Mouse (Mus musculus) c-Kit-positive CD71-positive TER-119-negative erythroid progenitor cells, embryonic 14.5 days (primary cell): ENCODE data around the gene Asb12.
"Not testable (repeated sequence)": the region's sequence is repeated elsewhere in the genome, so short reads cannot be mapped to it uniquely, and the experiment has no call there.

Experiments used
- DNase-seq: peaks from one replicate; pipeline ENCODE4 v3.0.0-alpha.2; 2013; ENCODE audit warnings: low read depth

The Asb12 gene

GRCm38 (mm10) chrX:95557887-95558286, at the start of gene Asb12, which contains the start of gene Pfn5:
Asb12 (minus strand) TSS chrX:95557987.
Pfn5 (plus strand) TSS chrX:95558104.
- DNase-seq, result no peak

GRCm38 (mm10) chrX:95600609-95601008, 42.8 kb upstream of the Asb12 start:
- no peak for DNase-seq

GRCm38 (mm10) chrX:95554321-95554720, 3.5 kb downstream of the Asb12 start:
- no peak for DNase-seq

GRCm38 (mm10) chrX:95535493-95535892, 22.3 kb downstream of the Asb12 start:
- DNase-seq, result not testable (repeated sequence)

- DNase-seq, result no peak
Observed at GRCm38 (mm10) chrX:95525166-95525565, 32.6 kb downstream of the Asb12 start.

GRCm38 (mm10) chrX:95523883-95524282, 33.9 kb downstream of the Asb12 start:
- DNase-seq, result no peak

- DNase-seq, result no peak
Observed at GRCm38 (mm10) chrX:95457166-95457565, 100.6 kb downstream of the Asb12 start.

GRCm38 (mm10) chrX:95445866-95446265, 111.9 kb downstream of the Asb12 start:
- no peak for DNase-seq

- no peak for DNase-seq
Observed at GRCm38 (mm10) chrX:95445141-95445540, 112.6 kb downstream of the Asb12 start.

- DNase-seq, result peak; percentile 77
Observed at GRCm38 (mm10) chrX:95444776-95445111, 113.0 kb downstream of the Asb12 start, which contains the start of gene Amer1. Amer1 (minus strand) TSS chrX:95444872.

GRCm38 (mm10) chrX:95443898-95444775, 113.7 kb downstream of the Asb12 start:
- peak; percentile 34 for DNase-seq

GRCm38 (mm10) chrX:95443390-95443789, 114.4 kb downstream of the Asb12 start:
- no peak for DNase-seq

- DNase-seq, result no peak
Observed at GRCm38 (mm10) chrX:95442261-95442660, 115.5 kb downstream of the Asb12 start.

- DNase-seq, result no peak
Observed at GRCm38 (mm10) chrX:95441290-95441689, 116.5 kb downstream of the Asb12 start.

GRCm38 (mm10) chrX:95438491-95438890, 119.3 kb downstream of the Asb12 start:
- DNase-seq, result no peak

GRCm38 (mm10) chrX:95437236-95437635, 120.6 kb downstream of the Asb12 start:
- DNase-seq, result no peak
